Mouse (Mus musculus) liver, embryonic 16.5 days (tissue): ENCODE data around the gene Gm11037. TPM values are rescaled to one million over a fixed set of nuclear protein-coding genes. Genes with fewer than 3 reads are reported as not detected.
A peak's percentile ranks its signal among the peaks of the same experiment; 100 is the strongest.

Experiments
- ATAC-seq: fragments of 200-750 bp; cut with Nextera tagmentation; 2 replicates; pipeline ENCODE4 v1.8.0; 2017; ENCODE audit warnings: low read depth, mild to moderate bottlenecking, moderate number of reproducible peaks, moderate library complexity
- H3K27ac ChIP-seq: fragments of 300-500 bp; sonication (generic); 2 replicates; pipeline ENCODE4 v1.5.1; 2014; ENCODE audit warnings: mild to moderate bottlenecking, low read length
- H3K27me3 ChIP-seq: fragments of 300-500 bp; sonication (generic); 2 replicates; pipeline ENCODE4 v1.6.1; 2014; ENCODE audit warnings: low read depth, low read length, mixed read lengths; ENCODE audit not compliant: control insufficient read depth, insufficient read depth
- H3K36me3 ChIP-seq: fragments of 300-500 bp; sonication (generic); 2 replicates; pipeline ENCODE4 v1.6.1; 2014; ENCODE audit warnings: mild to moderate bottlenecking; ENCODE audit not compliant: control insufficient read depth, insufficient read depth
- H3K4me1 ChIP-seq: fragments of 300-500 bp; sonication (generic); 2 replicates; pipeline ENCODE4 v1.6.1; 2014; ENCODE audit warnings: low read depth, low read length, mixed read lengths; ENCODE audit not compliant: control insufficient read depth
- H3K4me2 ChIP-seq: fragments of 300-500 bp; sonication (generic); 2 replicates; pipeline ENCODE4 v1.6.1; 2014; ENCODE audit warnings: low read depth, low read length, mixed read lengths
- H3K4me3 ChIP-seq: fragments of 300-500 bp; sonication (generic); 2 replicates; pipeline ENCODE4 v1.5.1; 2014; ENCODE audit warnings: low read depth, mild to moderate bottlenecking, low read length
- H3K9ac ChIP-seq: fragments of 300-500 bp; sonication (generic); 2 replicates; pipeline ENCODE4 v1.6.1; 2014; ENCODE audit warnings: low read depth, low read length
- H3K9me3 ChIP-seq: fragments of 300-500 bp; sonication (generic); replicated peaks from 2 replicates; pipeline ENCODE4 v1.6.1; 2016; ENCODE audit warnings: low read length; ENCODE audit not compliant: control insufficient read depth
- WGBS: fragments of 180-500 bp; shearing (Covaris S2); extraction: QIAGEN DNeasy Blood & Tissue Kit; methylation state at CpG from one replicate; pipeline ENCODE4 v1.1.7; 2014; ENCODE audit not compliant: insufficient replicate concordance; 5-methylcytosine and 5-hydroxymethylcytosine counted together
- polyA plus RNA-seq: library from polyadenylated mRNA; unstranded; fragments of >200 nt; fragmentation: Nextera tagmentation; extraction: Ambion mirVana; gene quantifications from 2 replicates; pipeline ENCODE4 v1.2.1, GENCODE M21; 2015

Gene Gm11037
- polyA plus RNA-seq, 1 experiment from 2014 or later: not detected

DNA sequence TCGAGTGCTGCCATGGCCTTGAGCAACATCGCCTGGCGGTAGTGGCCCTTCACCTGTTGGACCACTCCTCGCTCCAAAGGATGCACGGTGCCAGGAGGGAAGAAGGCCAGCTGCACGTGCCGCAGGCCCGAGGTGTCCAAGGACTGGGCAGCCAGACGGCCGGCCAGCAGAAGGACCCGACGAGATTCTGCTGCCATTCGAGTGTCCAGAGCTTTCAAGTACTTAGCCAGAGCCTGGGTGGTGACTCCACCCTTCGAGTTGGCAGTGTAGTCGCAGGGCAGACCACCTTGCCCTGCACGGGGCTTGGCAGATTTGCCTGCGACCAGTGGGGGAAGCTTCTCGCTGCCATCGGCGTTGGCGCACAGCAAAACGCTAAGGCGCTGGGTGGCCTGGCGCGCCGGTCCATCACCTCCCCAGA is 45.5 kb downstream of the Gm11037 start:
- peaks cover 6% of the 10 kb centered on the region for H3K27me3 ChIP-seq
- H3K9me3 ChIP-seq: no peaks in the 10 kb centered on the region
- H3K27ac ChIP-seq: peak overlapping the region; percentile 90
- peaks cover 3% of the 10 kb centered on the region for H3K36me3 ChIP-seq
- peaks cover 37% of the 10 kb centered on the region for H3K4me1 ChIP-seq
- H3K9ac ChIP-seq: peak overlapping the region; percentile 89
- H3K4me3 ChIP-seq: peak overlapping the region; percentile 83
- ATAC-seq: no peak
- H3K4me2 ChIP-seq: peak overlapping the region; percentile 92
- WGBS: 42% methylated on average over 26 of the region's 26 CpGs

DNA sequence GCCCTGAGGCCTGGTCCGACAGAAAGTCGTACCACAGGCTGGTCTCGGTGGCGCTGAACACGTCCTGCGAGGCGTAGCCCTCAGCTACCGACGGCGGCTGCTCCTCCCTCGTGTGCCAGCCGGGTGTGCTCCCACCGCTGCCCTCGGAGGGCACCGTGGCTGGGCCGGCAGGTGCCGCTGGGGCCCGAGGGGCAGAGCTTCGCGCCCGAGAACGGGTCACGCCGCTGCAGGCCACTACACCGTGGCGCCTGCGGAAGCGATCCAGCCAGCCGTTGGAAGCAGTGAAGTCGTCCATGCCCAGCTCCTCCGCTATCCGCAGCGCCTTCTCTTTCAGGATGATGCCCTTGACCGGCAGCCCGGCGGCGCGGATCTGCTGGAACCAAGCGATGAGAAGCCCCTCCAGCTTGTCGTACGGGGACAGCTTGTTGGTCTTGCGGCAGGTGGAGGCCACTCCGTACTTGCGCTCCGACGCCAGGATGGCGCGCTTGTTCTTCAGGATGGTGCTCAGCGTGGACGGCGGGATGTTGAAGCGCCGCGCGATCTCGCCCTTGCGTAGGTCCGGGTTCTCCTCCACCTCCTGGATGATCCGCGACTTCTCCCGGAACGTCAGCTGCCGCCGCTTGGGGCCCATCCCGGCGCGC is 46.1 kb downstream of the Gm11037 start:
- Histone ChIP-seq H3K27ac (peak overlapping the region; percentile 90), H3K4me2 (peak overlapping the region; percentile 92), H3K9ac (peak overlapping the region; percentile 89), H3K4me3 (peak overlapping the region; percentile 83), H3K9me3 (no peaks in the 10 kb centered on the region), H3K4me1 (peaks cover 37% of the 10 kb centered on the region), H3K36me3 (peaks cover 3% of the 10 kb centered on the region), H3K27me3 (peaks cover 1% of the 10 kb centered on the region)
- under 1% methylated on average over 66 of the region's 67 CpGs for WGBS
- ATAC-seq: peak; percentile 66

- Histone ChIP-seq H3K27ac (peak within 1 kb of the TSS; percentile 90), H3K36me3 (peaks cover 3% of the 10 kb centered on the region), H3K9ac (peak within 1 kb of the TSS; percentile 89), H3K27me3 (no peaks in the 10 kb centered on the region), H3K4me2 (peak within 1 kb of the TSS; percentile 92), H3K9me3 (no peaks in the 10 kb centered on the region), H3K4me1 (peaks cover 32% of the 10 kb centered on the region), H3K4me3 (peak within 1 kb of the TSS; percentile 83)
- WGBS: 2% methylated on average over 54 of the region's 57 CpGs
- peak; percentile 86 for ATAC-seq
Observed at GRCm38 (mm10) chr2:131179990-131180587, 46.8 kb downstream of the Gm11037 start, which contains the start of gene Cenpb. Cenpb (minus strand) TSS chr2:131180067.

Other genes starting within 250 kb of the Gm11037 start
- gene 4930402H24Rik, start 227.1 kb upstream of the Gm11037 start, polyA plus RNA-seq: 12.3 and 13.4 TPM in 2 replicates
- gene Atrn, start 227.0 kb upstream of the Gm11037 start, polyA plus RNA-seq: 2.6 and 3.0 TPM in 2 replicates
- gene Gfra4, start 90.4 kb upstream of the Gm11037 start, polyA plus RNA-seq: 0.16 and 0.18 TPM in 2 replicates
- 0.61 and 0.81 TPM in 2 replicates for gene Adam33, start 69.7 kb upstream of the Gm11037 start, polyA plus RNA-seq
- 1.4 and 1.8 TPM in 2 replicates for gene Siglec1, start 46.7 kb upstream of the Gm11037 start, polyA plus RNA-seq
- gene Hspa12b, start 6.2 kb upstream of the Gm11037 start, polyA plus RNA-seq: 2.0 TPM in 2 replicates
- 129 and 133 TPM in 2 replicates for gene 1700037H04Rik, start 26.6 kb downstream of the Gm11037 start, polyA plus RNA-seq
- gene Cenpb, start 46.6 kb downstream of the Gm11037 start, polyA plus RNA-seq: 3.0 and 3.2 TPM in 2 replicates
- gene Cdc25b, start 53.5 kb downstream of the Gm11037 start, polyA plus RNA-seq: 255 and 284 TPM in 2 replicates
- gene Spef1, start 53.8 kb downstream of the Gm11037 start, polyA plus RNA-seq: 1.1 and 1.2 TPM in 2 replicates
- 16.4 and 18.4 TPM in 2 replicates for gene Ap5s1, start 73.6 kb downstream of the Gm11037 start, polyA plus RNA-seq
- 29.1 and 32.0 TPM in 2 replicates for gene Mavs, start 100.6 kb downstream of the Gm11037 start, polyA plus RNA-seq
- 15.6 and 16.9 TPM in 2 replicates for gene Pank2, start 129.0 kb downstream of the Gm11037 start, polyA plus RNA-seq
- 0.46 and 0.61 TPM in 2 replicates for gene Rnf24, start 219.4 kb downstream of the Gm11037 start, polyA plus RNA-seq